Mouse (Mus musculus) intestine, embryonic 14.5 days (tissue): Measurements from ENCODE around the gene Kdf1. TPM values are rescaled to one million over a fixed set of nuclear protein-coding genes. Genes with fewer than 3 reads are reported as not detected.

Experiments used
- ATAC-seq: fragments of 200-750 bp; cut with Nextera tagmentation; replicated peaks from 2 replicates; pipeline ENCODE4 v1.8.0; 2017; ENCODE audit warnings: low read depth, moderate number of reproducible peaks, moderate TSS enrichment, moderate library complexity; ENCODE audit not compliant: low FRiP score, low TSS enrichment
- DNase-seq: peaks from one replicate; pipeline ENCODE4 v3.0.0-alpha.2; 2018; ENCODE audit warnings: low spot score
- H3K27ac ChIP-seq: fragments of 300-500 bp; sonication (generic); 2 replicates; pipeline ENCODE4 v1.5.1; 2014; ENCODE audit warnings: low read depth, mild to moderate bottlenecking, control low read depth
- H3K27me3 ChIP-seq: fragments of 300-500 bp; sonication (generic); replicated peaks from 2 replicates; pipeline ENCODE4 v1.6.1; 2014; ENCODE audit warnings: low read length, control low read depth; ENCODE audit not compliant: control insufficient read depth, insufficient read depth
- H3K36me3 ChIP-seq: fragments of 300-500 bp; sonication (generic); 2 replicates; pipeline ENCODE4 v1.6.1; 2014; ENCODE audit warnings: low read length, control low read depth; ENCODE audit not compliant: control insufficient read depth, insufficient read depth
- H3K4me1 ChIP-seq: fragments of 300-500 bp; sonication (generic); replicated peaks from 2 replicates; pipeline ENCODE4 v1.6.1; 2014; ENCODE audit warnings: low read length, control low read depth, mixed read lengths; ENCODE audit not compliant: control insufficient read depth, insufficient read depth
- H3K4me2 ChIP-seq: fragments of 300-500 bp; sonication (generic); 2 replicates; pipeline ENCODE4 v1.6.1; 2014; ENCODE audit warnings: low read length
- H3K4me3 ChIP-seq: fragments of 300-500 bp; sonication (generic); 2 replicates; pipeline ENCODE4 v1.5.1; 2014; ENCODE audit warnings: low read depth, low read length, control low read depth, mixed read lengths
- H3K9ac ChIP-seq: fragments of 300-500 bp; sonication (generic); 2 replicates; pipeline ENCODE4 v1.6.1; 2014; ENCODE audit warnings: mild to moderate bottlenecking, low read length
- H3K9me3 ChIP-seq: fragments of 300-500 bp; sonication (generic); 2 replicates; pipeline ENCODE4 v1.6.1; 2016; ENCODE audit warnings: low read length, control low read depth; ENCODE audit not compliant: control insufficient read depth
- WGBS: fragments of 180-500 bp; shearing (Covaris S2); extraction: QIAGEN DNeasy Blood & Tissue Kit; methylation state at CpG from one replicate; pipeline ENCODE4 v1.1.7; 2014; 5-methylcytosine and 5-hydroxymethylcytosine counted together
- polyA plus RNA-seq: library from polyadenylated mRNA; unstranded; fragments of >200 nt; fragmentation: Nextera tagmentation; extraction: Ambion mirVana; gene quantifications from 2 replicates; pipeline ENCODE4 v1.2.1, GENCODE M21; 2014

Gene Kdf1
- polyA plus RNA-seq, 1 experiment from 2014 or later: 34.5 TPM

DNA sequence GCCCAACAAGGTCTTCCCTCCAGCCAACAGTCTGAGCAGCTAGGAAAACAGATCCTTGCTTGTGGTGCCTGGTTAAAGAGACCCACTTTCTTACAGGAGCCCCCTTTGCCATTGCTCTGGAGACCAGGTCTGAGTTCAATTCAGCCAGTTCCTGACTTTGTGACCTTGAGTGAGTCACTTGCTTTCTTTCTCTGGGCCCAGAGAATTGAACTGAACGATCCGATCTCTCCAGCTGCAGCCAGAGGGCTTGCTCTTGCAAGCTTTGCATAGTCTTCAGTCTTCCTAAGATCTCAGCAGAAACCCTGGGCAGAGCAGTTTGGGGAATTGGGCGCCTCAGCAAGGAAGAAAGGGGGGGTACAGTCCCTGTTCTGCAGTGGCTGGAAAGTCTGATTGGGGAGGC, 36.3 kb upstream of the Kdf1 start:
- no peaks in the 10 kb centered on the region for H3K36me3 ChIP-seq
- DNase-seq (no peak), ATAC-seq (no peak)
- no peak overlapping the region for H3K4me2 ChIP-seq
- H3K9me3 ChIP-seq: no peaks in the 10 kb centered on the region
- H3K4me1 ChIP-seq: peaks cover 8% of the 10 kb centered on the region
- no peak overlapping the region for H3K9ac ChIP-seq
- H3K4me3 ChIP-seq: no peak overlapping the region
- H3K27me3 ChIP-seq: peaks cover 31% of the 10 kb centered on the region
- no peak overlapping the region for H3K27ac ChIP-seq
- 75% methylated on average over 3 of the region's 3 CpGs for WGBS

DNA sequence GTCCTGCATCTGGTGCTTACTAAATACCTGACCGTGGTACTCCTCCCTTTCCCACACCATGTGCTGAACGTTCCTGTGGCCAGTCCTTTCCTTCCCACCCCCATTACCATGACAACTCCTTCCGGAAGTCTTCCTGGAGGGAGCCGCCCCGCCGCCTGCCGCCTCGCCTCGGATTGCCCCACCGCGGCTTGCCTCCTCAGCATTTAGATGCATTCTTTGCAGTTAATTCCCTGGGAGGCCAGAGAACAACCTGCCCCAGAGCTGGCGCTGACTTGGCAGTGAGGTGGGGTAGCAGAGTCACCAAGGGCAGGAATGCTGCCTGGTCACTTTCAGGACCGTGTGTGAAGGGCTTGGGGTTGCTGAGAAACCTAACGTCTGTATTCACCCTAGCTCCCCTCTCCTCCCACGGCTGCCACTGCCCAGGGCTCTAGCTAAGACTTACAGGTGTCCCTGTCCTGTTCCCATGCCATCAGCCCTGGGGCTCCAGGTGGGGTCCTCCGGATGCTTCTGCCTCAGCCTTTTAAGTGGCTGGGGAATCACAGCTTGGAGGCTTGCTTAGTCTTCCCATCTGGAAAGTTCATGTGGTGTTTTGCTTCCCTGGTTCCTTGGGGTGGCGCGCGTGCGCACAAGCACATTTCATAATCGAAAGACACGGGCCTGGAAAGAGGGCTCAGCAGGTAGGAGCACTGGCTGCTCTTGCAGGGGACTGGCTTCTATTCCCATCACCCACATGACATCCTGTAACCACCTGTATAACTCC, 34.3 kb upstream of the Kdf1 start:
- Histone ChIP-seq H3K27me3 (peaks cover 24% of the 10 kb centered on the region), H3K36me3 (no peaks in the 10 kb centered on the region), H3K9me3 (no peaks in the 10 kb centered on the region), H3K4me3 (peak overlapping the region; percentile 8; the same call in 1 of the 2 replicates), H3K27ac (no peak overlapping the region), H3K4me1 (peaks cover 11% of the 10 kb centered on the region), H3K9ac (no peak overlapping the region), H3K4me2 (peak overlapping the region; percentile 41)
- DNase-seq: no peak
- 12% methylated on average over 22 of the region's 22 CpGs for WGBS
- ATAC-seq: no peak

GRCm38 (mm10) chr4:133485691-133486425, 32.9 kb upstream of the Kdf1 start:
- H3K27ac ChIP-seq: no peak overlapping the region
- no peaks in the 10 kb centered on the region for H3K9me3 ChIP-seq

GRCm38 (mm10) chr4:133486673-133487357, 31.9 kb upstream of the Kdf1 start:
- Histone ChIP-seq H3K9me3 (no peaks in the 10 kb centered on the region), H3K4me1 (peaks cover 15% of the 10 kb centered on the region), H3K9ac (no peak overlapping the region), H3K27me3 (peaks cover 6% of the 10 kb centered on the region), H3K4me2 (no peak overlapping the region), H3K27ac (no peak overlapping the region), H3K36me3 (no peaks in the 10 kb centered on the region), H3K4me3 (no peak overlapping the region)
- ATAC-seq (no peak), DNase-seq (no peak)
- WGBS: 87% methylated on average over 26 of the region's 26 CpGs

More at GRCm38 (mm10) chr4:133485691-133486425, 32.9 kb upstream of the Kdf1 start:
- Histone ChIP-seq H3K4me3 (no peak overlapping the region), H3K4me1 (peaks cover 13% of the 10 kb centered on the region), H3K9ac (no peak overlapping the region), H3K36me3 (no peaks in the 10 kb centered on the region), H3K4me2 (no peak overlapping the region), H3K27me3 (peaks cover 15% of the 10 kb centered on the region)
- DNase-seq (no peak), ATAC-seq (no peak)
- WGBS: 86% methylated on average over 28 of the region's 28 CpGs

DNA sequence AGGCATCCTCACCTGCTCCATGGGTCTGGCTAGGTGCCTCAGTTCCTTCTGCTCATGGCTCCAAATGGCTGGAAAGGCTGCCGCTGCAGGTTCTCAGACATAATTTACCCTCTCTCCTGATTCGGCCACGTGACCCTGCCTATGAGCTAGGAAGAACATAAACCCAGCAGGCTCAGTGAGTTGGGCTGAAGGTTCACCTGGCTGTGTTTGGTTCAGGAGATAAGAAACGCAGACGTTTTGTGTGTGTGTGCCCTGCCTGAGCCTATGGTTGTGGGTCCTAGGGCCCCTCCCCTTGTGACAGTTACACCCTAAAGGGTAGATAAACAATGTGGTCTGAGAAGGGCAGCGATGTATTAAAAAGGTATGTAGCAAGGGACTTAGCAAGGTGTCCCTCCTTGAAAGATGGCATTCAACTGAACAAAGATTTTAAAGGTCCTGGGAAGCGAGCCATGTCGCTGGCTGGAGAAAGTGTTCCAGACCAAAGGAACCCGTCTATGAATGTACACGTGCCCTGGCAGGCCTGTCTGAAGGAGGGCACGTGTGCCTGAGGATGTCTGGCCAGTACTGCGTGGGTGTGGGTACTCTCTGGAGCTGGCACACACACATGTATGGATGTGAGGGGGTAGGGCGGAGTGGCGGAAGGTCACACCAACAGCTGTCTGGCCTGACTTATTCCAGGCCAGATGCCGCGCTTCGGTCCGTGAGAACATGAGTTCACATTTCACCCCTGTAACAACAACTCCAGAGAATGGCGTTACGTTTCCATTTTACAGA, 30.0 kb upstream of the Kdf1 start:
- no peaks in the 10 kb centered on the region for H3K9me3 ChIP-seq
- no peak overlapping the region for H3K4me3 ChIP-seq
- 72% methylated on average over 20 of the region's 20 CpGs for WGBS
- peak overlapping the region; percentile 23 for H3K27ac ChIP-seq
- H3K36me3 ChIP-seq: no peaks in the 10 kb centered on the region
- no peak overlapping the region for H3K9ac ChIP-seq
- DNase-seq (no peak), ATAC-seq (no peak)
- H3K27me3 ChIP-seq: peaks cover 4% of the 10 kb centered on the region; the same call in 1 of the 2 replicates
- peaks cover 17% of the 10 kb centered on the region for H3K4me1 ChIP-seq
- H3K4me2 ChIP-seq: no peak overlapping the region

- DNase-seq (no peak), ATAC-seq (no peak)
- Histone ChIP-seq H3K36me3 (no peaks in the 10 kb centered on the region), H3K4me1 (peaks cover 9% of the 10 kb centered on the region; the same call in 1 of the 2 replicates), H3K27me3 (peaks cover 8% of the 10 kb centered on the region), H3K4me2 (no peak overlapping the region), H3K4me3 (no peak overlapping the region), H3K9ac (no peak overlapping the region), H3K27ac (peak overlapping the region; percentile 23), H3K9me3 (no peaks in the 10 kb centered on the region)
- WGBS: 69% methylated on average over 4 of the region's 4 CpGs
Observed at GRCm38 (mm10) chr4:133489489-133490245, 29.1 kb upstream of the Kdf1 start.

- no peak overlapping the region for H3K9ac ChIP-seq
- H3K4me2 ChIP-seq: no peak overlapping the region
- peaks cover 29% of the 10 kb centered on the region for H3K27me3 ChIP-seq
- H3K9me3 ChIP-seq: no peaks in the 10 kb centered on the region
- no peaks in the 10 kb centered on the region for H3K36me3 ChIP-seq
- WGBS: 33% methylated on average over 10 of the region's 10 CpGs
- no peak overlapping the region for H3K27ac ChIP-seq
- ATAC-seq (no peak), DNase-seq (no peak)
- H3K4me3 ChIP-seq: no peak overlapping the region
- peaks cover 9% of the 10 kb centered on the region; the same call in 1 of the 2 replicates for H3K4me1 ChIP-seq
Observed at GRCm38 (mm10) chr4:133491800-133492199, 27.0 kb upstream of the Kdf1 start.
